Mouse (Mus musculus) cerebellum, adult 2 months (tissue): ENCODE data around the gene Rhno1.

Experiments used
- CTCF ChIP-seq: fragments of 200-500 bp; IDR thresholded peaks from 2 replicates; pipeline ENCODE4 v1.5.1; 2011; ENCODE audit warnings: low read depth, mild to moderate bottlenecking, control low read depth, low read length, moderate library complexity, borderline replicate concordance; ENCODE audit not compliant: insufficient read depth
- POLR2A ChIP-seq: fragments of 200-500 bp; IDR thresholded peaks from 2 replicates; pipeline ENCODE4 v1.6.1; 2011; ENCODE audit warnings: low read length, control low read depth, borderline replicate concordance; ENCODE audit not compliant: insufficient read depth

DNA sequence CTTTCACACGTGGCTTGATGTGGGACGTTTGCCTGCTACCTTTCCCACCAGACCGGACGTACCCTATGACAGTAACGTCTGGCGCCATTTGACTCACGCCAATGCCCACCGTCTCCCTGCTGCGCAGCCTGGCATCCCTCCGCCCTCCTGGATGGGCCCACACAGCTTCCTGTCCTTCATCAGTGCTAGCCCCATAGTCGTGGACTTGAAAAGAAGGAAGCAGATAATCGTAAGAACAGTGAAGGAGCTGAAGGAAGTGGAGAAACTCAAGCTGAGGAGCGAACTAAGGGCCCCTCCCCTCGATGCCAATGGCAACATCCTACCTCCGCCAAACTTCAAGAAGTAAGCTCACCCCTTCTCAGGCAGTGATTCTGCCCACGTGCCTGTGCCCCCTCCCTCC lies 16.9 kb upstream of the Rhno1 start:
- TF ChIP-seq CTCF = no peak
- no peak for TF ChIP-seq POLR2A
